Mouse (Mus musculus) testis, adult 2 months (tissue): ENCODE measurements around the gene Actrt3.

Source experiments
- CTCF ChIP-seq: fragments of 200-500 bp; IDR thresholded peaks from 2 replicates; pipeline ENCODE4 v1.5.1; 2012; ENCODE audit warnings: low read depth, mild to moderate bottlenecking, inconsistent platforms, low read length, moderate library complexity; ENCODE audit not compliant: control insufficient read depth, insufficient read depth, insufficient replicate concordance
- POLR2A ChIP-seq: fragments of 200-500 bp; IDR thresholded peaks from 2 replicates; pipeline ENCODE4 v1.6.1; 2012; ENCODE audit warnings: low read depth, mild to moderate bottlenecking, inconsistent platforms, low read length, moderate library complexity; ENCODE audit not compliant: control insufficient read depth

DNA sequence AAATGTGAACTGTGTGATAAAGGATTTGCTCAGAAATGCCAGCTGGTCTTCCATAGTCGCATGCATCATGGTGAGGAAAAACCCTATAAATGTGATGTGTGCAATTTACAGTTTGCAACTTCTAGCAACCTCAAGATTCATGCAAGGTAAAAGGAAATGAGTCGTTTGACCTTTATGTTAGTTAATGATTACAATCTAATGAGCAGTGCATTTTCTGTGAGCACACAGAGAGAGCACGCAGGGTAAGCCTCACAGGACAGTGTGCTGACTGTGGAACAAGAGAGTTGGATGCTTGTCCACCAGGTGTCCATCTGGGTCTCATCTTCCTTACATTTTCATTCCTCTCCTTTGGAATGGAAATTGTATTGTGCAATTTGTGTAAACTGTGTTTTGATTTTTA is 9.3 kb upstream of the Actrt3 start:
- no peak for TF ChIP-seq CTCF
- no peak for TF ChIP-seq POLR2A
